Mouse (Mus musculus) forebrain, embryonic 15.5 days (tissue): ENCODE results near the gene Mrtfb. TPM values are rescaled to one million over a fixed set of nuclear protein-coding genes. Genes with fewer than 3 reads are reported as not detected.

ENCODE experiments used
- ATAC-seq: fragments of 200-750 bp; cut with Nextera tagmentation; replicated peaks from 2 replicates; pipeline ENCODE4 v1.8.0; 2017; ENCODE audit warnings: mild to moderate bottlenecking, moderate TSS enrichment, moderate library complexity
- H3K27ac ChIP-seq: fragments of 300-500 bp; sonication (generic); replicated peaks from 2 replicates; pipeline ENCODE4 v1.5.1; 2015; ENCODE audit warnings: mild to moderate bottlenecking, inconsistent platforms
- H3K27me3 ChIP-seq: fragments of 300-500 bp; sonication (generic); 2 replicates; pipeline ENCODE4 v1.6.1; 2015; ENCODE audit warnings: inconsistent platforms
- H3K36me3 ChIP-seq: fragments of 300-500 bp; sonication (generic); 2 replicates; pipeline ENCODE4 v1.6.1; 2015; ENCODE audit warnings: mild to moderate bottlenecking, inconsistent platforms
- H3K4me1 ChIP-seq: fragments of 300-500 bp; sonication (generic); 2 replicates; pipeline ENCODE4 v1.6.1; 2015; ENCODE audit warnings: inconsistent platforms
- H3K4me2 ChIP-seq: fragments of 300-500 bp; sonication (generic); replicated peaks from 2 replicates; pipeline ENCODE4 v1.6.1; 2015; ENCODE audit warnings: mild to moderate bottlenecking, inconsistent platforms
- H3K4me3 ChIP-seq: fragments of 300-500 bp; sonication (generic); 2 replicates; pipeline ENCODE4 v1.5.1; 2015; ENCODE audit warnings: mild to moderate bottlenecking, inconsistent platforms
- H3K9ac ChIP-seq: fragments of 300-500 bp; sonication (generic); replicated peaks from 2 replicates; pipeline ENCODE4 v1.6.1; 2015; ENCODE audit warnings: mild to moderate bottlenecking, inconsistent platforms
- H3K9me3 ChIP-seq: fragments of 300-500 bp; sonication (generic); 2 replicates; pipeline ENCODE4 v1.6.1; 2016; ENCODE audit warnings: inconsistent platforms
- WGBS: fragments of 180-500 bp; shearing (Covaris S2); methylation state at CpG from one replicate; pipeline ENCODE4 v1.1.7; 2015; ENCODE audit warnings: mixed read lengths; 5-methylcytosine and 5-hydroxymethylcytosine counted together
- polyA plus RNA-seq: library from polyadenylated mRNA; unstranded; fragments of >200 nt; fragmentation: Nextera tagmentation; extraction: Ambion mirVana; gene quantifications from 2 replicates; pipeline ENCODE4 v1.2.1, GENCODE M21; 2015

Mrtfb gene
- polyA plus RNA-seq, 1 experiment from 2014 or later: 12.2 TPM

DNA sequence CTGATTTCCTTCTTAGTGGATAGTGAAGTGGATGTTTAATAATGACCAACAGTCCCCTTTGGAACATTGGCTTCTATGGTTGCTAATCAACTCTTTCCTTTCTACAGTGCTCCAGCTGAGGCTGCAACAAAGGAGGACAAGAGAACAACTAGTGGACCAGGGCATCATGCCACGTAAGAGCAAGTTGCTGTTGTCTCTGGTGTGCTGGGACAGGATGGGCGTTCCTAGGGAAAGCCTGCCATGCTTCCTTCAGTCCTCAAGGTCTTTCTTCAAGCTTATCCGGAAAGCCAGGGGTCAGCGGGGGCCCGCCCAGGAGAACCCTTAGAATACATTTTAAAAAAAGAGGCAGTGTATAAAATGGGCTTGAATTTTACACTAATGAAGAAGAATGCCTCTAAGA, 121.9 kb downstream of the Mrtfb start:
- Histone ChIP-seq H3K4me1 (no peaks in the 10 kb centered on the region), H3K27ac (no peak overlapping the region), H3K36me3 (0 out of 2 replicates have a peak, but pooled peaks cover 2% of the 10 kb centered on the region), H3K9me3 (no peaks in the 10 kb centered on the region), H3K27me3 (no peaks in the 10 kb centered on the region), H3K4me2 (no peak overlapping the region), H3K4me3 (no peak overlapping the region), H3K9ac (no peak overlapping the region)
- 91% methylated on average over 5 of the region's 5 CpGs for WGBS
- ATAC-seq: no peak

DNA sequence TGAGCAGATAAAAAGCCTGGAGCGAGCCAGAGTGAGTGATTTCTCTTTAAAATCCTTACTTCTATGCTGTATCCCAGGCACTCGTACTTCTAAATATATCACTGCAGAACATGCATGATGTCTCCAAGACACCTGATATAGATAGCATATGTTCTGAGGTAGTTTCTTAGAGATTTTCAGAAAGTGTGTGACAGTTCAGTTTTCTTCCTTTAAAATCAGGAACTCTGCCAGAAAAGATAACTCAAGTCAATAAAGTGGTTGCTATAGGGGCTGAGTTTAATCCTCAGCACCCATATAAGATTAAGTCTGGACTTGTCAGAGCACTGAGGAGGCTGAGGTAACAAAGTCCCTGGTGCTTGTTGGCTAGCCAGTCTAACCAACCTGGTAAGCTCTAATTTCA, 123.6 kb downstream of the Mrtfb start:
- 96% methylated on average over 2 of the region's 2 CpGs for WGBS
- H3K27ac ChIP-seq: no peak overlapping the region
- ATAC-seq: no peak

DNA sequence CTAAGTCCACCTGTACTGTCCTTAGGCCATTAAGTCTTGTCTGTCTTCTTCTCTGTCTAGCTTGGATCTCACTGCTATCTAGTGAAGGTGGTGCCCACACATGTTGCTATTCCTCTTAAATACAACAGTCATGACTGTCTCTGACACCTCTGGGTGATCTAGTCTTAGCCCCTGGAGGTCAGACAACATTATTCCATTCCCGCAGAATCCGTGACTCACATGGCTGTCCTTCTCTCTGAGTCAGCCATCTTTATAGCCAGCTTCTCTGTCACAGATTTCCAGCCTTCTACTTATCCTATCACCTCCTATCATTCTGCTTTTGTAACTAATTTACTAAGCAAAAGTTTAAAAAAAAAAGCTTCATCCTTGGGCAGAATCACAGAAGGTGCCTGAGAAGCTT, 125.5 kb downstream of the Mrtfb start:
- Histone ChIP-seq H3K27me3 (no peaks in the 10 kb centered on the region), H3K9ac (no peak overlapping the region), H3K4me2 (no peak overlapping the region), H3K36me3 (peaks cover 11% of the 10 kb centered on the region; the same call in 1 of the 2 replicates), H3K9me3 (no peaks in the 10 kb centered on the region), H3K4me3 (no peak overlapping the region), H3K27ac (no peak overlapping the region), H3K4me1 (no peaks in the 10 kb centered on the region)
- 96% methylated on average over 2 of the region's 2 CpGs for WGBS
- ATAC-seq: no peak

More for the DNA sequence above, 123.6 kb downstream of the Mrtfb start:
- Histone ChIP-seq H3K9me3 (no peaks in the 10 kb centered on the region), H3K4me1 (no peaks in the 10 kb centered on the region), H3K36me3 (peaks cover 4% of the 10 kb centered on the region; the same call in 1 of the 2 replicates), H3K9ac (no peak overlapping the region), H3K4me2 (no peak overlapping the region), H3K4me3 (no peak overlapping the region), H3K27me3 (no peaks in the 10 kb centered on the region)

DNA sequence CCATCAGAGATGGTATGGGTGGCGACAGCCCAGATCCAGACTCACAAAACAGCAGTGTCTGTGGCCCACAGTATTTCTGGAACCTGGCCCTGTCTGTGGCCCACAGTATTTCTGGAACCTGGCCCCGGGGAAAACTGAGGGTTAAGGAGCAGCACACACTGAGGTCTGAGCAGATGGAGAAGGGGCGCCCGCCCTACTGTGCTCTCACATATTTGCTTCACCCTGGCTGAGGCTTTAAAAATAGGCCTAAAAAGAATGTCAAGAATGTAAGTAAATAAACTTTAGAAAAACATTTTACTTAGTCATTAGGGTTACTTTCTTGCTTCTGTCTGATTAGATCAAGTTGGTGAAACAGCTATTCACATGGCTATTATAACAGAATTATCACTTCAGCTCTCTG, 131.0 kb downstream of the Mrtfb start:
- H3K4me2 ChIP-seq: no peak overlapping the region
- no peaks in the 10 kb centered on the region for H3K9me3 ChIP-seq
- H3K27me3 ChIP-seq: no peaks in the 10 kb centered on the region
- H3K4me1 ChIP-seq: no peaks in the 10 kb centered on the region
- no peak overlapping the region for H3K27ac ChIP-seq
- ATAC-seq: no peak
- H3K36me3 ChIP-seq: peaks cover 9% of the 10 kb centered on the region; the same call in 1 of the 2 replicates
- no peak overlapping the region for H3K9ac ChIP-seq
- H3K4me3 ChIP-seq: no peak overlapping the region
- 93% methylated on average over 4 of the region's 4 CpGs for WGBS

DNA sequence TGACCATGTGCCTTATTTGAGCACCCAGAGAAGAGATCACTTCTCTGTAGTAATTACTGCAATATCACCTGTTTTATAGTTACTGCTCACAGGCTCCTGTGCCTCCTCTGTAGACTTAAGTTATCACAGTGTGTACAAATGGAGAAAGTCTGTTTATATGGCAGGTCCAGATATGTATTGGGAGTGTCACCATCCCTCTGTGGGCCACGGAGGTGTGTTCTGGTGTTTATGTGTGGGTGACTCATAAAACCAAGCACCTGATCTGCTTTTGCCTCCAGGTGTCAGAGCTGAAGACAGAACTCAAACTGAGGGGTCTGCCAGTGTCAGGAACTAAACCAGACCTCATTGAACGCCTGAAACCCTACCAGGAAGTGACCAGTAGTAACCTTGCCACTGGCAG, 144.1 kb downstream of the Mrtfb start:
- no peaks in the 10 kb centered on the region for H3K27me3 ChIP-seq
- H3K4me1 ChIP-seq: no peaks in the 10 kb centered on the region
- no peak overlapping the region for H3K4me3 ChIP-seq
- no peak overlapping the region for H3K4me2 ChIP-seq
- H3K27ac ChIP-seq: no peak overlapping the region
- no peak overlapping the region for H3K9ac ChIP-seq
- peaks cover 36% of the 10 kb centered on the region for H3K36me3 ChIP-seq
- no peak for ATAC-seq
- no peaks in the 10 kb centered on the region for H3K9me3 ChIP-seq
- WGBS: 94% methylated on average over 2 of the region's 2 CpGs

DNA sequence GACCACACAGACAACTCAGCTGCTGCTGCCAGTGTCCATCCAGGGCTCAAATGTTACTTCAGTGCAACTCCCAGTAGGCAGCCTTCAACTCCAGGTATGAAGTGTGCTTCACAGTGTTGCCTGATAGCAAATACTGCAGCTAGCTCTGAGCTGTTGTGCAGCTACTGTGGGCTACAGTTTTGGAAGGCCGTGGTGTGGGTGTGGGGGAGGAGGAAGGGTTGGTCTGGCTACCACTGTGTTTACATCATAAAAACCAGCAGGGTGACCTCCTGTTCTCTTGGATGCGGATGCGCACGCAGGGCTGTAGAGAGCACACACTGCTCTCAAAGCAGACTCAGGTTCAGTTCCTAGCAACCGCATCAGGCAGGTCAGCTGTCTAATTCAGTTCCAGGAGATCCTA, 145.3 kb downstream of the Mrtfb start:
- Histone ChIP-seq H3K9ac (no peak overlapping the region), H3K27me3 (no peaks in the 10 kb centered on the region), H3K27ac (no peak overlapping the region), H3K36me3 (peaks cover 36% of the 10 kb centered on the region), H3K4me3 (no peak overlapping the region), H3K4me2 (no peak overlapping the region), H3K4me1 (no peaks in the 10 kb centered on the region), H3K9me3 (no peaks in the 10 kb centered on the region)
- no peak for ATAC-seq
- 90% methylated on average over 5 of the region's 5 CpGs for WGBS

DNA sequence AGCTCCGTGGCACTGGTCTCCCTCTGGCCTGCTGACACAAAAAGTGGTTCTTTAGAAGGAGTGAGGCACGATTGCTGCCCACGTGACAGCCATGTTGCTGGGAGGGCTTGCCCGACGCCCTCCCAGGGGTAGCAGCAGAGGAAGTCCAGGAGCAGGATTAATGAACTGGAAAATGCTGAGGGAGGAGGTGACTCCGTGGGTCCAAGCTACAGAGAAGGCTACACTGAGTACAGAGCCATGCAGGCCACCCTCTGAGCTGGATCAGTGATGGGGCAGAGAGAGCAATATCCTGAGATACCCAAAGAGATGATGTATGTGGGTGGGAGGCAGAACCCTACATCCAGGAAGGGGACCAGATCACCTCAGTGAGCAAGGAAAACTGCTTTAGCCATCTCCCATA, 148.4 kb downstream of the Mrtfb start:
- no peak overlapping the region for H3K27ac ChIP-seq
- ATAC-seq: no peak
- no peaks in the 10 kb centered on the region for H3K4me1 ChIP-seq
- H3K4me2 ChIP-seq: no peak overlapping the region
- 84% methylated on average over 6 of the region's 6 CpGs for WGBS
- H3K9ac ChIP-seq: no peak overlapping the region
- H3K27me3 ChIP-seq: no peaks in the 10 kb centered on the region
- H3K9me3 ChIP-seq: no peaks in the 10 kb centered on the region
- no peak overlapping the region for H3K4me3 ChIP-seq
- H3K36me3 ChIP-seq: peaks cover 28% of the 10 kb centered on the region

DNA sequence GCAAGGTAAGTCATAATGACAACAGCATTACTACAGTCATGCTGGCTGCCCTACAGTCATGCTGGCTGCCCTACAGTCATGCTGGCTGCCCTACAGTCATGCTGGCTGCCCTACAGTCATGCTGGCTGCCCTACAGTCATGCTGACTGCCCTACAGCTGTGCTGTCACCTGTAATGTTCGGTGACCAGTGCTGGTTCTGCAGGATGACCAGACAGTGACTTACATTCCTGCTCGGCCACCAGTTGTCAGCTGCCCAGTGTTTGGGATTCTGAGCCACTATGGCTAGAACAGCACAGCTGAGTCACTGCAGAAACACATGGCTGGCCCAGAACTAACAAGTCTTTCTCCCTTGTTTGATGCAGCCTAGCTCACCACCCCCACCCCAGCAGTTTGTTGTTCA, 149.1 kb downstream of the Mrtfb start:
- Histone ChIP-seq H3K4me1 (no peaks in the 10 kb centered on the region), H3K36me3 (peaks cover 25% of the 10 kb centered on the region), H3K27me3 (no peaks in the 10 kb centered on the region), H3K9ac (no peak overlapping the region), H3K27ac (no peak overlapping the region), H3K9me3 (no peaks in the 10 kb centered on the region), H3K4me2 (no peak overlapping the region), H3K4me3 (no peak overlapping the region)
- ATAC-seq: no peak
- WGBS: 91% methylated on average over 2 of the region's 2 CpGs

DNA sequence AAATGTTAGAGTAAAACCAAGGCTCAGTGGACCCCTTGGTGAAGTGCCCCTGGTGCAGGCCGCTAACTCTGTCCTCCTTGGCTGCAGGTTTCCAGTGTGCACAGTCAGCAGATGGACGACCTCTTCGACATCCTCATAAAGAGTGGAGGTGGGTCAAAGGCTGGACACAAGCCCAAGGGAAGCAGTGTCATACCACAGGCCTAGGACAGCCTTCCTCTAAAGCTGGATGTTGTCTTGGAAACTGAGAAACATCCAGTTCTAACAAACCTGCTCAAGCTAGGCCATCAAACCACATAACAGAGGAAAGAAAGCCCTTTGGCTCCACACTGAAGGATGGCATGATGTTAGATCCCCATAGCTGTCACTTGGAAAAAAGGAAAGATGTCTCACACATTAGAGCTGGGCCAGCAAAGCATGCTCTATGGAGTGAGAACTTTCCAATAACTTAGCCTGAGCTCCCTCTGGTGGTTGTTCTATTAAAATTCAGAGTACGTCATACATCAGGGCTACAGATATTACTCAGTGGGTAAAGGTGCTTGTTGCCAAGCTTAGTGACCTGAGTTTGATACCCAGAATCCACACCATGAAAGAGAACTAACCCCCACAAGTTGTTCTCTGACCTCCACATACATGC, 153.4 kb downstream of the Mrtfb start:
- Histone ChIP-seq H3K9ac (no peak overlapping the region), H3K27me3 (no peaks in the 10 kb centered on the region), H3K27ac (no peak overlapping the region), H3K9me3 (no peaks in the 10 kb centered on the region), H3K36me3 (peaks cover 32% of the 10 kb centered on the region), H3K4me3 (no peak overlapping the region), H3K4me1 (no peaks in the 10 kb centered on the region), H3K4me2 (no peak overlapping the region)
- 77% methylated on average over 4 of the region's 4 CpGs for WGBS
- ATAC-seq: peak; percentile 93

DNA sequence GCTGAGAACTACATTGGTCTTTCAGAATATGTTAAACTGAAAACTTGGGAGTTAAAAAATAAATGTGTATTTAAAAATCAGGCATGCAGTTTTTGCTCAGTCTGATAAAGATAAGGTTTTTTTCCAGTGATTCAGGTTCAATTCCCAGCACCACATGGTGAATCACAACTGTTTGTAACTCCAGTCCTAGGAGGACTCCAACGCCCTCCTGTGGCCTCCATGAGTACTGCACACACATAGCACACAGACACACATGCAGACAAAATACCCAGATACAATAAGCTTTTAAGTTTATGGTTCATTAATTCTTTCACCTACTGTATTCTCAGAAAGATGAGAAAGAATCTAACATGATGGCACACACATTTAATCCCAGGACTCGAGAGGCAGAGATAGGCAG, 154.5 kb downstream of the Mrtfb start:
- 91% methylated on average over 2 of the region's 2 CpGs for WGBS
- Histone ChIP-seq H3K36me3 (peaks cover 32% of the 10 kb centered on the region), H3K27ac (no peak overlapping the region), H3K4me1 (no peaks in the 10 kb centered on the region), H3K4me2 (no peak overlapping the region), H3K9me3 (no peaks in the 10 kb centered on the region), H3K4me3 (no peak overlapping the region), H3K9ac (no peak overlapping the region), H3K27me3 (no peaks in the 10 kb centered on the region)
- ATAC-seq: no peak

DNA sequence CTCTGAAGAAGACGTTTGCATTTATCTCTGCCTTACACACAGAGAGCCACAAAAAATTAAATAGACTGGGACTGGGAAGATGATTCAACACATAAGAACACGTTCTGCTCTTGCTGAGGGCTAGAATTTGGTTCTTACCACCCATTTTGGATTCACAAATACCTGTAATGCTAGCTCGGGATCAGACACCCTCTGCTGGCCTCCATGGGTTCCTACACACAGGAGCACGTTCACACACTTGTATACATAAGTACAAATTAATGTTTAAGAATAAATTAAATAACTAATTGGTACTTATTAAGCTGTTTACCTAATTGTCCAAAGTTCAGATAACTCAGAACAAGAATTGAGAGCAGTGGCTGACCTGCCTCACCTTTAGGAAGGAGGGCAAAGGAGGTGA, 155.2 kb downstream of the Mrtfb start:
- no peaks in the 10 kb centered on the region for H3K9me3 ChIP-seq
- H3K4me3 ChIP-seq: no peak overlapping the region
- H3K36me3 ChIP-seq: peaks cover 32% of the 10 kb centered on the region
- no peaks in the 10 kb centered on the region for H3K27me3 ChIP-seq
- no peak for ATAC-seq
- WGBS: 93% methylated on average over 4 of the region's 4 CpGs
- no peak overlapping the region for H3K4me2 ChIP-seq
- H3K4me1 ChIP-seq: no peaks in the 10 kb centered on the region
- H3K9ac ChIP-seq: no peak overlapping the region
- no peak overlapping the region for H3K27ac ChIP-seq

DNA sequence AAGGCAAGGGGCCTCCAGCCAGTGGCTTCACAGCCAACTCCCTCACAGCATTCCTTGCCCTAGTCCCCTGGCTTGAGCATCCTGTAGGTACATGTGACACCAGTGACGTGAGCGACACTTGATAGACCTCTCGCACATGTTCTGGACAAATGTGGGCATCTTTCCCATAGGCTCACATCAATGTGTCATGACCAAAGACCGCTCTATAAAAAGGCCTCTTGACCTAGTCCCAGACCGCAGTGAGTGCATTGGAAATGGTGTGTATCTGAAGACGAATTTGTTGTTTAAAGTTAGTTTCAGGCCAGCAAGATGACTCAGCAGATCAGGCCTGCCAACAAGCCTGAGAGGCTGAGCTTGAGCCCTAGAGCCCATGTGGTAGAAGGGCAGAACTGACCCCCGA, 158.3 kb downstream of the Mrtfb start:
- no peaks in the 10 kb centered on the region for H3K4me1 ChIP-seq
- H3K36me3 ChIP-seq: peaks cover 28% of the 10 kb centered on the region
- ATAC-seq: no peak
- no peak overlapping the region for H3K27ac ChIP-seq
- 93% methylated on average over 7 of the region's 7 CpGs for WGBS
- no peak overlapping the region for H3K4me3 ChIP-seq
- no peak overlapping the region for H3K9ac ChIP-seq
- H3K9me3 ChIP-seq: no peaks in the 10 kb centered on the region
- no peaks in the 10 kb centered on the region for H3K27me3 ChIP-seq
- H3K4me2 ChIP-seq: no peak overlapping the region

DNA sequence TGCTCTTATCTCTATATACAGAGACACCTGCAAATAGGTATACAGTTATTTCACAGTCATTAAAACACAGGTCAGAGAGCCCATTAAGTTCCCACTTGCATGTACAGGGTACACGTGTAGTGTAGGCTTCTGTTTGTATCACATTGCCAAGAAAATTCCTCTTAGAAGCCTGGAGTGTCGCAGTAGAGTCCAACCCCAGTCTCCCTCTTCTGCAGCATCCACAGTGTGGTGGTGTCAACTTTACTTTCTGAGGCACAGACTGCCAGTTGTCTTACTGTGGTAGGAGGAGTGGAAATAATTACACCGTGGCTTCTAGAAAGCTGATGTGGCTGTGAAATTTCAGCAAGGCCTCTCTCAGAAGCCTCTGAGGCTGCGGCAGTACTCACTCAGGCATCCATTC, 158.7 kb downstream of the Mrtfb start:
- no peak for ATAC-seq
- H3K4me1 ChIP-seq: no peaks in the 10 kb centered on the region
- no peak overlapping the region for H3K27ac ChIP-seq
- H3K9ac ChIP-seq: no peak overlapping the region
- WGBS: 95% methylated on average over 4 of the region's 4 CpGs
- H3K9me3 ChIP-seq: no peaks in the 10 kb centered on the region
- H3K4me2 ChIP-seq: no peak overlapping the region
- H3K4me3 ChIP-seq: no peak overlapping the region
- H3K36me3 ChIP-seq: peaks cover 28% of the 10 kb centered on the region
- H3K27me3 ChIP-seq: no peaks in the 10 kb centered on the region
